ENCODE assay signal across 10 mouse cellular contexts in genomic region chr14:44858372-44858771, GRCm38 (mm10). TPM values are rescaled to one million over a fixed set of nuclear protein-coding genes. Genes with fewer than 3 reads are reported as not detected.
DNase-seq lines count a peak whose midpoint lies in the region; ATAC-seq and TF ChIP-seq lines count a peak whose summit lies in the region.
"Had no signal": no experiment of that assay in that cellular context is flagged by ENCODE, and none has a peak within 500 bp of the region (broad histone marks: within the 10 kb centered on the region; RNA-seq: fewer than 3 reads in every experiment).

No protein-coding gene starts in this region.

- no peaks in the 10 kb centered on the region for H3K4me1 ChIP-seq in ES-Bruce4 (ENCODE audit: control insufficient read depth, insufficient read depth, low read length)
- peaks cover 9% of the 10 kb centered on the region for H3K4me1 ChIP-seq in hindbrain, embryonic 12.5 days
- peaks cover 2% of the 10 kb centered on the region; the same call in 1 of the 2 replicates for H3K4me1 ChIP-seq in midbrain, embryonic 11.5 days (ENCODE audit: control insufficient read depth, insufficient read depth, low read length)
- H3K4me1 ChIP-seq: liver, embryonic 13.5 days had no signal

- ATAC-seq in hindbrain, embryonic 12.5 days (ENCODE audit: low FRiP score): no peak
- ATAC-seq in midbrain, embryonic 11.5 days (ENCODE audit: low FRiP score): peak; percentile 22; the same call in 1 of the 2 replicates

- no peak overlapping the region for H3K9ac ChIP-seq in ES-Bruce4 (ENCODE audit: low read depth, poor library complexity, severe bottlenecking)
- H3K9ac ChIP-seq in hindbrain, embryonic 12.5 days: no peak overlapping the region
- H3K9ac ChIP-seq in midbrain, embryonic 11.5 days (ENCODE audit: low read length): no peak overlapping the region
- H3K9ac ChIP-seq: liver, embryonic 13.5 days had no signal

- no peak for TF ChIP-seq EP300 in ES-Bruce4 (IDR thresholded peaks at IDR 0.05; ENCODE audit: insufficient read depth, low read depth, low read length)

- peak; percentile 6 for DNase-seq in R1 (ENCODE audit: low read depth, low spot score)
- peak; percentile 86 for DNase-seq in midbrain, embryonic 11.5 days (ENCODE audit: low spot score, missing footprints)
- DNase-seq in urinary bladder, postnatal 10 days (ENCODE audit: low spot score): no peak
- DNase-seq in thymus, postnatal 36 days: no peak
- no peak for DNase-seq in spleen, postnatal 14 days (ENCODE audit: low spot score in 2 of 2)
- DNase-seq: cerebellum, adult 2 months; kidney, postnatal 14 days; liver, embryonic 13.5 days had no signal

- peak overlapping the region; percentile 51 for H3K4me3 ChIP-seq in ES-Bruce4 (ENCODE audit: low read depth, low read length)
- peak overlapping the region; percentile 31 for H3K4me3 ChIP-seq in hindbrain, embryonic 12.5 days
- peak overlapping the region; percentile 24; the same call in 1 of the 2 replicates for H3K4me3 ChIP-seq in midbrain, embryonic 11.5 days (ENCODE audit: low read depth, low read length)
- H3K4me3 ChIP-seq: liver, embryonic 13.5 days had no signal

- peaks cover 5% of the 10 kb centered on the region for H3K27me3 ChIP-seq in ES-Bruce4 (ENCODE audit: control insufficient read depth, insufficient read depth, low read length, poor library complexity, severe bottlenecking)
- H3K27me3 ChIP-seq in hindbrain, embryonic 12.5 days: peaks cover 26% of the 10 kb centered on the region
- peaks cover 16% of the 10 kb centered on the region for H3K27me3 ChIP-seq in midbrain, embryonic 11.5 days (ENCODE audit: control insufficient read depth, insufficient read depth, low read length)

- no peak for TF ChIP-seq CTCF in ES-Bruce4 (IDR thresholded peaks at IDR 0.05; ENCODE audit: low read depth, low read length)

- H3K9me3 ChIP-seq in ES-Bruce4 (replicated peaks; ENCODE audit: control insufficient read depth, insufficient read depth, low read length, poor library complexity, severe bottlenecking): no peaks in the 10 kb centered on the region
- H3K9me3 ChIP-seq in hindbrain, embryonic 12.5 days (replicated peaks): no peaks in the 10 kb centered on the region
- no peaks in the 10 kb centered on the region for H3K9me3 ChIP-seq in midbrain, embryonic 11.5 days (ENCODE audit: control insufficient read depth, low read length)
- H3K9me3 ChIP-seq: liver, embryonic 13.5 days had no signal

- no peak for TF ChIP-seq POLR2A in ES-Bruce4 (IDR thresholded peaks at IDR 0.05; ENCODE audit: insufficient read depth, low read length)

- WGBS in hindbrain, embryonic 12.5 days: 11% methylated on average over 12 of the region's 12 CpGs
- 9% methylated on average over 12 of the region's 12 CpGs for WGBS in midbrain, embryonic 11.5 days

- no peaks in the 10 kb centered on the region for H3K36me3 ChIP-seq in ES-Bruce4 (ENCODE audit: control insufficient read depth, insufficient read depth, low read length, poor library complexity, severe bottlenecking)
- no peaks in the 10 kb centered on the region for H3K36me3 ChIP-seq in hindbrain, embryonic 12.5 days
- H3K36me3 ChIP-seq in midbrain, embryonic 11.5 days (ENCODE audit: control insufficient read depth, insufficient read depth, low read length): no peaks in the 10 kb centered on the region
- H3K36me3 ChIP-seq: liver, embryonic 13.5 days had no signal

- H3K27ac ChIP-seq in ES-Bruce4 (ENCODE audit: insufficient read depth, low read length): no peak overlapping the region
- no peak overlapping the region for H3K27ac ChIP-seq in hindbrain, embryonic 12.5 days
- H3K27ac ChIP-seq in midbrain, embryonic 11.5 days (ENCODE audit: low read depth, low read length): no peak overlapping the region
- H3K27ac ChIP-seq: liver, embryonic 13.5 days had no signal

- peak overlapping the region; percentile 57 for H3K4me2 ChIP-seq in hindbrain, embryonic 12.5 days (replicated peaks)
- peak overlapping the region; percentile 51; the same call in 1 of the 2 replicates for H3K4me2 ChIP-seq in midbrain, embryonic 11.5 days
- H3K4me2 ChIP-seq: liver, embryonic 13.5 days had no signal

RNA-seq across cellular contexts. Expression of gene Ptgdr, which starts 0.8 kb away (rescaled TPM):
- not detected in 2 replicates for polyA plus RNA-seq in ES-Bruce4 (2011; ENCODE audit: insufficient read depth, insufficient read length, low read depth, missing spikeins)
- 0.08 TPM in 1 of 2 replicates, not detected in the other for polyA plus RNA-seq in hindbrain, embryonic 12.5 days (2016; fragmentation: Nextera tagmentation; extraction: Ambion mirVana)
- polyA plus RNA-seq in midbrain, embryonic 11.5 days (2014; fragmentation: Nextera tagmentation; extraction: Ambion mirVana): not detected in 2 replicates
- polyA plus RNA-seq: liver, embryonic 13.5 days had no signal

Comparison
In these comparisons a context has a peak if more than half of its experiments do, and no peak if none do; other contexts are left out.
1. DNase-seq: peak in R1 (single experiment) and midbrain, embryonic 11.5 days (single experiment); none in urinary bladder, postnatal 10 days (single experiment), thymus, postnatal 36 days (0 of 2) and spleen, postnatal 14 days (0 of 2).
2. Peak in every context shown above with its lines, with median percentiles within 50 percentile points of each other: H3K4me3 ChIP-seq.